Mouse (Mus musculus) G1E (cell line): ENCODE measurements around the gene Kansl2. TPM values are rescaled to one million over a fixed set of nuclear protein-coding genes. Genes with fewer than 3 reads are reported as not detected.

Experiments used
- ATAC-seq: 2 replicates; pipeline ENCODE4 v1.8.0; 2016; ENCODE audit warnings: mild to moderate bottlenecking; ENCODE audit not compliant: insufficient number of reproducible peaks, poor library complexity, low FRiP score, severe bottlenecking; ENCODE audit errors: extremely low read depth
- DNase-seq: peaks from one replicate; pipeline ENCODE4 v3.0.0; 2012; ENCODE audit warnings: low spot score
- H3K27me3 ChIP-seq: 2 replicates; pipeline ENCODE4 v1.6.1; 2012; ENCODE audit warnings: mild to moderate bottlenecking, low read length, inconsistent platforms; ENCODE audit not compliant: insufficient read depth
- H3K36me3 ChIP-seq: replicated peaks from 2 replicates; pipeline ENCODE3; 2012; ENCODE audit warnings: mild to moderate bottlenecking, inconsistent platforms
- H3K4me1 ChIP-seq: 2 replicates; pipeline ENCODE4 v1.6.1; 2012; ENCODE audit warnings: low read depth, low read length, inconsistent platforms, mixed read lengths; ENCODE audit not compliant: insufficient read depth
- H3K4me3 ChIP-seq: 2 replicates; pipeline ENCODE4 v1.5.1; 2012; ENCODE audit warnings: low read depth, mild to moderate bottlenecking, inconsistent platforms, low read length, moderate library complexity, mixed read lengths
- H3K9me3 ChIP-seq: replicated peaks from 2 replicates; pipeline ENCODE4 v1.6.1; 2012; ENCODE audit warnings: inconsistent platforms
- CTCF ChIP-seq: IDR thresholded peaks from 2 replicates; pipeline ENCODE4 v1.5.1; 2012; ENCODE audit warnings: low read depth, low read length, inconsistent platforms, mixed read lengths
- GATA1 ChIP-seq: IDR thresholded peaks from 2 replicates; pipeline ENCODE4 v1.6.1; 2012; ENCODE audit warnings: borderline replicate concordance, low read length, inconsistent platforms, mixed read lengths
- GATA2 ChIP-seq: IDR thresholded peaks from 2 replicates; pipeline ENCODE4 v1.6.1; 2012; ENCODE audit warnings: low read depth, low read length, inconsistent platforms, borderline replicate concordance
- POLR2AphosphoS5 ChIP-seq: IDR thresholded peaks from 2 replicates; pipeline ENCODE4 v1.6.1; 2012; ENCODE audit warnings: low read depth, low read length, inconsistent platforms; ENCODE audit not compliant: insufficient replicate concordance
- TAL1 ChIP-seq: conservative IDR thresholded peaks from 2 replicates; pipeline ENCODE4 v1.6.1; 2012; ENCODE audit warnings: low read depth, low read length, inconsistent platforms, mixed read lengths
- polyA plus RNA-seq: library from polyadenylated mRNA; stranded (reverse); fragments of >175 nt; gene quantifications from 2 replicates; pipeline ENCODE4 v1.2.3, GENCODE M21; 2012
- total RNA-seq, 2 experiments: library from RNA; stranded (forward) in 1 of 2; stranded (reverse) in 1 of 2; fragments of 200-1000 nt in 1 of 2; fragments of >200 nt in 1 of 2; fragmentation: Nextera tagmentation in 1 of 2; gene quantifications; 2 replicates each; pipeline ENCODE4 v1.2.3; 2014 to 2017

Kansl2 gene
- total and polyA plus RNA-seq, 3 experiments, result 26.9 to 52.5 (median 49.1) TPM

GRCm38 (mm10) chr15:98537923-98538322 is 3.9 kb upstream of the Kansl2 start:
- DNase-seq (no peak), ATAC-seq (no peak)
- no peak for TF ChIP-seq CTCF
- no peak for TF ChIP-seq POLR2AphosphoS5
- TF ChIP-seq TAL1, result no peak
- TF ChIP-seq GATA2, result no peak
- TF ChIP-seq GATA1, result no peak
- no peak overlapping the region for H3K4me3 ChIP-seq
- H3K4me1 ChIP-seq, result peaks cover 14% of the 10 kb centered on the region; the same call in 1 of the 2 replicates
- no peaks in the 10 kb centered on the region for H3K27me3 ChIP-seq
- no peaks in the 10 kb centered on the region for H3K9me3 ChIP-seq
- H3K36me3 ChIP-seq, result peaks cover 64% of the 10 kb centered on the region

DNA sequence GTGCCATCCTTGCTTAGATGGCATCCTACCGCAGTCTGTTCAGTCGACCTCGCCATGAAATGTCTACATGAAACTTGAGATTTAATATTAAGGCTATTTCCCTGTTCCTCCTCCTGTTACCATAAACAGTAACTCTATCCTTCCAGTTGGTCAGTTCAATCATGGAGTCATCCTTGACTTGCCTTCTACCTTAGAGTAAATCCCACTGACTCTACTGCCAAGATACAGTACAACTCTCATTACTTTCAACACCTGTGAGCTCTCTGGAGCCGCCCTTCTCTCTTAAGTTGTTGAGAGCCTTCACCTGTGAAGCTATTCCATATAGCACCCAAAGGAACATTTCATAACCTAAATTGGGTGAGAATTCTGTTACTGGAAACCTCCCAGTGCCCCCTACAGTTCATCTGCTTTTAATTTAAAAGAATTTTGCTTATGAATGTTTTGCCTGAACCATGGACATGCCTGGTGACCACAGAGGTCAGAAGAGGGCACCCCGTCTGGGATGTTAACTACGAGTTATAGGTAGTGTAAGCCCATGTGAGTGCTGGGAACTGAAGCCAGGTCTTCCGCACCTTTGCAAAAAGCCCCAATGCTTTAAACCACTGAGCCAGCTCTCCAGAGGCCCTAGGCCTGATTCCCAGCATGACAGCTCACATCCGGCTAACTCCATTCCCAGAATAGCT is 2.9 kb upstream of the Kansl2 start:
- TF ChIP-seq GATA2, result no peak
- ATAC-seq (no peak), DNase-seq (no peak)
- H3K36me3 ChIP-seq, result peaks cover 63% of the 10 kb centered on the region
- H3K4me1 ChIP-seq, result peaks cover 14% of the 10 kb centered on the region
- no peaks in the 10 kb centered on the region for H3K9me3 ChIP-seq
- H3K27me3 ChIP-seq, result no peaks in the 10 kb centered on the region
- no peak overlapping the region for H3K4me3 ChIP-seq

GRCm38 (mm10) chr15:98535921-98536320 is 1.9 kb upstream of the Kansl2 start:
- TF ChIP-seq CTCF (no peak), GATA1 (no peak), POLR2AphosphoS5 (no peak), TAL1 (no peak), GATA2 (no peak)
- no peak overlapping the region for H3K4me3 ChIP-seq
- no peaks in the 10 kb centered on the region for H3K27me3 ChIP-seq
- ATAC-seq, result no peak
- peaks cover 18% of the 10 kb centered on the region for H3K4me1 ChIP-seq
- no peaks in the 10 kb centered on the region for H3K9me3 ChIP-seq
- H3K36me3 ChIP-seq, result peaks cover 63% of the 10 kb centered on the region
- no peak for DNase-seq

DNA sequence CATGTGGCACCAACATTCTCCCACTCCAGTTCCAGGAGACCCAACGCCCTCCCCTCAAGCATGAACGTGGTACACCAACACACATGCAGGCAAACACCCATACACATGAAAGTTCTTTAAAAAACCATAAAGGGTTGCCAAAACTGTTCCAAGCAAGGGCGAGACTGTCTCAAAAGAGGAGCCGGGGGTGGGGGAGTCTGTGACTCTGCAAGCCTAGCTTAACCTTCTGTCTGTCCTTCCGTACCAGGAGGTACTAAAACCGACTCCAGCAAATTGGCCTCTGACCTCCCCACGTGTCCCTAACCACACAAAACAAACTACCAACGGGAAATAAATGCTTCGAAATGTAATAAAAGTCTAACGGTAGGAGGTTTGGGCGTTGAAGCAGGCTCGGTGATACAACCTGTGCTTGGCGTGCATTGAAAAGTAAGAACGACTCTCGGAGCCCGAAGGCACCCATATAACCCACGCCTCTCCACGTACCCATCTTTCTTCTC is 981 bp downstream of the Kansl2 start:
- peaks cover 62% of the 10 kb centered on the region for H3K36me3 ChIP-seq
- H3K9me3 ChIP-seq, result no peaks in the 10 kb centered on the region
- no peaks in the 10 kb centered on the region for H3K27me3 ChIP-seq
- DNase-seq (peak; percentile 45), ATAC-seq (no peak)
- no peak for TF ChIP-seq GATA2
- no peak for TF ChIP-seq POLR2AphosphoS5
- peak overlapping the region; percentile 87 for H3K4me3 ChIP-seq
- peaks cover 28% of the 10 kb centered on the region for H3K4me1 ChIP-seq

- H3K9me3 ChIP-seq, result no peaks in the 10 kb centered on the region
- peak; percentile 23 for DNase-seq
- peaks cover 64% of the 10 kb centered on the region for H3K36me3 ChIP-seq
- TF ChIP-seq TAL1 (no peak), POLR2AphosphoS5 (no peak), GATA2 (no peak), CTCF (no peak), GATA1 (no peak)
- H3K4me3 ChIP-seq, result peak overlapping the region; percentile 87
- no peaks in the 10 kb centered on the region for H3K27me3 ChIP-seq
- H3K4me1 ChIP-seq, result peaks cover 36% of the 10 kb centered on the region
- ATAC-seq, result no peak
Observed at GRCm38 (mm10) chr15:98532281-98532680, 1.8 kb downstream of the Kansl2 start.

DNA sequence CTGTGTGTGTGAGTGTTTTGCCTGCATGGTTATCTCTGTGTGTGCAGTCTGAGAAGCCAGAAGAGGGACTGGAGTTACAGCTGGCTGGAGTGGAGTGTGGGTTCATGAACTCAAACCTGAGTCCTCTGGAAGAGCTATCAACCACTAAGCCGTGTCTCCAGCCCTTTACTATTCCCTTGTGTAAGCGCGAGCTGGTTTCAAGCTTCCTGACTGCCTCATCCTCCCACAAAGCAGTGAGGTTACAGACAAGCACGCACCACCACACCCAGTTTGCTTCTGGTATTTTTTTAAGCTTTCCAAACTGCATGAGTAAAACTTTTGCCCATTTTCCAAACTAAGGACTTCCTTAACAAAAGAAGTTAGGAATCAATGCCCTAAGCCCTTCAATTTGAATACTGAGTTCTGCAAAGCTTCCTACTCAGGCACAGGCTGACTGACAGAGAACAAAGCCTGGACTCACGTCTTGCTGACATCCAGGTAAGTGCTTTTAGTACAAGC is 5.9 kb downstream of the Kansl2 start:
- Histone ChIP-seq H3K9me3 (no peaks in the 10 kb centered on the region), H3K4me1 (peaks cover 53% of the 10 kb centered on the region), H3K27me3 (no peaks in the 10 kb centered on the region), H3K36me3 (peaks cover 93% of the 10 kb centered on the region), H3K4me3 (no peak overlapping the region)
- no peak for DNase-seq
- no peak for ATAC-seq
- TF ChIP-seq POLR2AphosphoS5, result no peak
- TF ChIP-seq CTCF, result no peak
- TF ChIP-seq GATA1, result no peak
- no peak for TF ChIP-seq GATA2
- no peak for TF ChIP-seq TAL1
